Mouse (Mus musculus): Measurements from ENCODE around the gene Cfap20.

- no peak for TF ChIP-seq CTCF (IDR thresholded peaks at IDR 0.05; ENCODE audit: control insufficient read depth, insufficient read depth, low read length)
- TF ChIP-seq POLR2A (IDR thresholded peaks at IDR 0.05; ENCODE audit: borderline replicate concordance, control insufficient read depth, low read depth, low read length) = no peak
Observed at GRCm38 (mm10) chr8:95433124-95433523, 1.5 kb downstream of the Cfap20 start.
